Mouse (Mus musculus) lung, postnatal 0 days (tissue): ENCODE results near the gene Csf3r. TPM values are rescaled to one million over a fixed set of nuclear protein-coding genes. Genes with fewer than 3 reads are reported as not detected.

Experiments
- ATAC-seq: fragments of 200-750 bp; cut with Nextera tagmentation; 2 replicates; pipeline ENCODE4 v1.8.0; 2017; ENCODE audit warnings: moderate library complexity
- DNase-seq: peaks from one replicate; pipeline ENCODE4 v3.0.0-alpha.2; 2016; ENCODE audit warnings: low spot score
- H3K27ac ChIP-seq: fragments of 300-500 bp; sonication (generic); 2 replicates; pipeline ENCODE4 v1.5.1; 2014; ENCODE audit warnings: antibody characterized with exemption, mild to moderate bottlenecking, low read length, mixed read lengths
- H3K27me3 ChIP-seq: fragments of 300-500 bp; sonication (generic); replicated peaks from 2 replicates; pipeline ENCODE4 v1.6.1; 2014; ENCODE audit warnings: low read length, mixed read lengths; ENCODE audit not compliant: insufficient read depth
- H3K36me3 ChIP-seq: fragments of 300-500 bp; sonication (generic); 2 replicates; pipeline ENCODE4 v1.6.1; 2014; ENCODE audit warnings: low read length, mixed read lengths; ENCODE audit not compliant: insufficient read depth
- H3K4me1 ChIP-seq: fragments of 300-500 bp; sonication (generic); 2 replicates; pipeline ENCODE4 v1.6.1; 2014; ENCODE audit warnings: antibody characterized with exemption, low read depth, low read length, mixed read lengths; ENCODE audit not compliant: insufficient read depth
- H3K4me2 ChIP-seq: fragments of 300-500 bp; sonication (generic); replicated peaks from 2 replicates; pipeline ENCODE4 v1.6.1; 2014; ENCODE audit warnings: low read depth, mild to moderate bottlenecking, low read length, moderate library complexity, mixed read lengths
- H3K4me3 ChIP-seq: fragments of 300-500 bp; sonication (generic); 2 replicates; pipeline ENCODE4 v1.5.1; 2014; ENCODE audit warnings: low read depth, low read length
- H3K9ac ChIP-seq: fragments of 300-500 bp; sonication (generic); replicated peaks from 2 replicates; pipeline ENCODE4 v1.6.1; 2014; ENCODE audit warnings: low read depth, mild to moderate bottlenecking
- H3K9me3 ChIP-seq: fragments of 300-500 bp; sonication (generic); 2 replicates; pipeline ENCODE4 v1.6.1; 2016; ENCODE audit warnings: low read length, mixed read lengths
- CTCF ChIP-seq: IDR thresholded peaks from 2 replicates; pipeline ENCODE4 v1.5.1; 2016; ENCODE audit warnings: antibody characterized with exemption, mild to moderate bottlenecking
- EP300 ChIP-seq: IDR thresholded peaks from 2 replicates; pipeline ENCODE4 v1.6.1; 2016; ENCODE audit warnings: antibody characterized with exemption, mild to moderate bottlenecking, control low read depth
- WGBS: fragments of 180-500 bp; shearing (Covaris S2); extraction: QIAGEN DNeasy Blood & Tissue Kit; methylation state at CpG from one replicate; pipeline ENCODE4 v1.1.7; 2014; 5-methylcytosine and 5-hydroxymethylcytosine counted together
- polyA plus RNA-seq: library from polyadenylated mRNA; unstranded; fragments of >200 nt; fragmentation: Nextera tagmentation; extraction: Ambion mirVana; gene quantifications from 2 replicates; pipeline ENCODE4 v1.2.1, GENCODE M21; 2015

The Csf3r gene
- polyA plus RNA-seq, 1 experiment from 2014 or later, result 3.4 TPM

DNA sequence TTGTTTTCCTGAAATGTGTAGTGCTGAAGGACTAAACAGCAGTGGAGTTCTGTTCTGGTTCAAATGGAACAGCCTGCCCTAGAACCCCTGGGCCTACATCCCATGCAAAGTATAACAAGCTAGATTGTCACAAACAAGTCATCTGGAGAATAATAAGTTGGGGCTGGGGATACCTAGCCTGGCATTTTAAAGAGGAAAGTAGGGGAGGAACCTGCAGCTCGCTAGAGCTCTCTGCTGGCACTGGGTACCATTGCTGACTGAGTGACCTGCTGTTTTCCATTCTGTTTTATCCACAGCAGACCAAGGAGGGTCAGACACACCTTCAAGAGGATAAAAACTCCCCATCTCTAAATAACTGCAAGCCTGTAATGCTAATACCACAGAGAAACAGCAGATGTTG is 38.5 kb downstream of the Csf3r start:
- H3K9ac ChIP-seq, result no peak overlapping the region
- no peak for DNase-seq
- no peaks in the 10 kb centered on the region for H3K27me3 ChIP-seq
- no peaks in the 10 kb centered on the region for H3K9me3 ChIP-seq
- no peak overlapping the region for H3K4me3 ChIP-seq
- no peak overlapping the region for H3K27ac ChIP-seq
- H3K4me2 ChIP-seq, result no peak overlapping the region
- H3K4me1 ChIP-seq, result 0 out of 2 replicates have a peak, but pooled peaks cover 3% of the 10 kb centered on the region
- no peak for TF ChIP-seq CTCF
- TF ChIP-seq EP300, result no peak
- ATAC-seq, result no peak
- H3K36me3 ChIP-seq, result no peaks in the 10 kb centered on the region
- 46% methylated on average over 1 of the region's 1 CpGs for WGBS

DNA sequence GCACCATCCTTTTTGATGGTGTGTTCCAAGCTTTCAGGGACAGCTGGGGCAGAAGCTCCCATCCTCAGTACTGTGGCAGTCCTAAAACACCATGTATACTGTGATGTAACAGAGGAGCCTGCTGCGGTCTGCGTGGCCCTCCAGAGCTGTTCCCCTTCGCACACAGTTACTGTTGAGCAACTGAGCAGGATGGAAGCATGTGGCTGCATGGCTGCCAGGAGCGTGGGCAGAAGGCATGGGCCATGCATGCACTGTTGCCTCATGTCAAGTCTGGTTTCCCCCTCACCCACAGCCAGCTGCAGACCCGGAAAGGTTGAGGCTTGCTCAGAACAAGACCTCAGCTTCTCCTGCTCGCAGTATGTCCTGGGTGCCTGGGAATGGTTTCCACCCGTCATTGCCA is 40.9 kb downstream of the Csf3r start:
- no peaks in the 10 kb centered on the region for H3K36me3 ChIP-seq
- ATAC-seq (no peak), DNase-seq (no peak)
- H3K4me1 ChIP-seq, result no peaks in the 10 kb centered on the region
- WGBS, result 78% methylated on average over 7 of the region's 7 CpGs
- H3K27me3 ChIP-seq, result no peaks in the 10 kb centered on the region
- H3K4me2 ChIP-seq, result no peak overlapping the region
- H3K27ac ChIP-seq, result no peak overlapping the region
- TF ChIP-seq EP300, result no peak
- TF ChIP-seq CTCF, result no peak
- H3K9ac ChIP-seq, result no peak overlapping the region
- no peak overlapping the region for H3K4me3 ChIP-seq
- H3K9me3 ChIP-seq, result no peaks in the 10 kb centered on the region

DNA sequence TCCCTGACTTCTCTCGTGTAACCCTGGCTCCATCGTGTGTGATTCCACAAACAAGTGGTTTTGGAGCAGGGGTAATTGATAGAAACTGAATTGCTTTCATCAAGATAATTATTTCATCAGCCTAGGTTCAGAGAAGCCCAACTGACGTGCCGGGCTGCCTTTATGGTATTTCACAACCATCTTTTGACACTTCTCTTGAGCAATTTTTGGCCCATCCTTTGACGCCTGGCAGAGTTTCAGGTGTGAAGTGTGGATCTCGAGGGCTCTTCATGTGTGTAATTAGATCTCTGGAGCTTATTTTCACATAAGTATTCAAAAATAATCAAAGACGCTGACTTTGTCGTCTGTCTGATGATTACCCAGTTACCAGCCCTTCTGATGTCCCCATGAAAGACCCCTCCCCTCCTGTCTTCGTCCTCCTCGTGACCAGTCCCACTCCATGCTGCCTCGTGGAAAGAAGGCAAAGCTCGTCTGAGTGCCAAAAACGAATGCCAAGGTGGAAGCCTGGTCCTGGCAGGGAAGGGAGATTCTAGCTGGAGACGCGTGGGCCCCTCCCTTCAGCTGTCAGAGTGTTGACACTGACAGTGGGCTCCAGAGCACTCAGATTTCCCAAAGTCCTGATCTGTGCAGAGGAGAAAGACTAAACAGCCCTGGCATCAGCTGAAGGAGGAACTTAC is 43.2 kb downstream of the Csf3r start:
- no peak overlapping the region for H3K4me2 ChIP-seq
- H3K4me1 ChIP-seq, result no peaks in the 10 kb centered on the region
- no peak overlapping the region for H3K9ac ChIP-seq
- peak; percentile 65 for DNase-seq
- no peak overlapping the region for H3K27ac ChIP-seq
- TF ChIP-seq CTCF (no peak), EP300 (peak; percentile 85)
- ATAC-seq, result peak; percentile 70
- no peaks in the 10 kb centered on the region for H3K27me3 ChIP-seq
- 34% methylated on average over 15 of the region's 15 CpGs for WGBS
- no peaks in the 10 kb centered on the region for H3K36me3 ChIP-seq
- no peaks in the 10 kb centered on the region for H3K9me3 ChIP-seq
- H3K4me3 ChIP-seq, result no peak overlapping the region

DNA sequence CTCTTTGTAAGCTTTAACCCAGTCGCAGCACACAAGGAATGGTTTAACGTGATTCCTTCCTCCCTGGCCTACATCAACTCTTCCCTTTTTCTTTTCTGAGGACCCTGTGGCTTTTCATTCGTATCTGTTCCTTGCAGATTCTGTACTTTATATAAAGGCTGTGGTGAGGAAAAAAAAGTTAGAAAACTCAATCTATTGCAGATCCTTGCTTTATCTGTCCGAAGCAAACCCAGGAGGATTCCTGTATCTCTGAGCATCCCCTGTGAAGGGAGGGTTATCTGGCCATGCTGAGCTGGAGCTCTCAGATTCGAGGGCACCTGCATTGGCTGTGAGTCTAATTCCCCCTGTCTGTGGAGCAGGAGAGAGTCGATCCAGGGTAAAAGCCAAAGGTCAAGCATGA is 44.5 kb downstream of the Csf3r start:
- Histone ChIP-seq H3K4me1 (no peaks in the 10 kb centered on the region), H3K9ac (no peak overlapping the region), H3K27me3 (no peaks in the 10 kb centered on the region), H3K4me3 (no peak overlapping the region), H3K36me3 (no peaks in the 10 kb centered on the region), H3K27ac (no peak overlapping the region), H3K9me3 (no peaks in the 10 kb centered on the region), H3K4me2 (no peak overlapping the region)
- DNase-seq (no peak), ATAC-seq (no peak)
- 88% methylated on average over 6 of the region's 6 CpGs for WGBS
- TF ChIP-seq CTCF (no peak), EP300 (no peak)

DNA sequence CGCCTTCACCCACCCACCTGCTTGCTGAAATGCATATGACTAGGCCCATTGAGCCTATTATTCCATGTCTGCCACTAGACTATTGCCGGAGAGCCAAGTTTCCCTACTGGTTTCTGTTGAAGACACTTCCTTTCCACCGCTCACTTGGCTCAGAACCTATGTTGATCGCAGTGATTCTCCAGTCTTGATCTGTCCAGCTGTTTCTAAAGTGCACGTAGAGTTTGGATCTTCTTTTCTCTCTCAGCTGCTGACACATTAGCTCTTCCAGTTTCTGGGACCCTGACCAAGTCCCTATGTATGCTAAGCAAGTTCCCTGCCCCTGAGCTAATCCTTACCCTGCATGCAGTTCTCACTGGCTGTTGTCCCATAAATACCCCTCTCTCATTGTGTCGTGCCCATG is 53.5 kb downstream of the Csf3r start:
- H3K4me1 ChIP-seq, result no peaks in the 10 kb centered on the region
- WGBS, result 64% methylated on average over 6 of the region's 6 CpGs
- H3K9me3 ChIP-seq, result no peaks in the 10 kb centered on the region
- no peak overlapping the region for H3K27ac ChIP-seq
- TF ChIP-seq CTCF, result no peak
- no peak for TF ChIP-seq EP300
- H3K4me2 ChIP-seq, result no peak overlapping the region
- no peaks in the 10 kb centered on the region for H3K27me3 ChIP-seq
- ATAC-seq (peak; percentile 64), DNase-seq (peak; percentile 71)
- no peak overlapping the region for H3K9ac ChIP-seq
- H3K4me3 ChIP-seq, result no peak overlapping the region
- no peaks in the 10 kb centered on the region for H3K36me3 ChIP-seq

DNA sequence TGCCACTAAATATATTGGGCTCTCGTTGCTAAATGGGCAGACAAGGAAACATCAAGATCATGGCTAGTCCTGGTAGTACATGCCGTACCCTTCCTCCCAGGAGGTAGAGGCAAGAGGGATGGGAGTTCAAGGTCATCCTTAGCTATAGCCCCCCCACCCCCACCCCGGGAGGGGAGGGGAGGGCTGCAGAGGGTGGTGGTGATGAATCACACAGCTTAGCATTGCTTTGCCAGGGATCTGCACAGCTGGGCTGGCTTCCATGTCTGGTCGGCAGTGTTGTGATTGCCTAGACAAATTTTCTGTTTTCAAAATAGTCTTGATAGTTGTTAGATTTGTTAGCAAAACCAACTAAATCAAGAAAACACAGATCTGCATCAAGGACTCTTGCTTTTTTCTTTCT is 54.9 kb downstream of the Csf3r start:
- ATAC-seq (no peak), DNase-seq (no peak)
- Histone ChIP-seq H3K36me3 (no peaks in the 10 kb centered on the region), H3K9ac (no peak overlapping the region), H3K27ac (no peak overlapping the region), H3K4me3 (no peak overlapping the region), H3K9me3 (no peaks in the 10 kb centered on the region), H3K4me2 (no peak overlapping the region), H3K4me1 (no peaks in the 10 kb centered on the region), H3K27me3 (no peaks in the 10 kb centered on the region)
- TF ChIP-seq CTCF (no peak), EP300 (no peak)
- 59% methylated on average over 4 of the region's 4 CpGs for WGBS

DNA sequence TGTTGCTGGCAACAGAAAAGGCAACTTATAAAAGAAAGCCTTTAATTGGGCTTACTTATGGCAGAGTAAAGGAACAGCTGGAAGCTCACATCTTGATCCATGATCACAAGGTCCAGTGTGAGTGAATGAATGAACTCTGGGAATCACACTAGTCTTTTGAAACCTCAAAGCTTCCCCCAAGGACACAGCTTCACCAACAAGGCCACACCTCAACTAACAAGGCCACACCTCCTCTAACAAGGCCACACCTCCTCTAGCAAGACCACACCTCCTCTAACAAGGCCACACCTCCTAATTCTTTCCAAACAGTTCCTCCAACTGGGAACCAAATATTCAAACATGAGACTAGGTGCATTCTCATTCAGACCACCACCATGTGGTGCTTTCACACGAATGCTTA is 57.3 kb downstream of the Csf3r start:
- ATAC-seq, result no peak
- no peaks in the 10 kb centered on the region for H3K27me3 ChIP-seq

More for the DNA sequence above, 57.3 kb downstream of the Csf3r start:
- Histone ChIP-seq H3K9ac (no peak overlapping the region), H3K36me3 (no peaks in the 10 kb centered on the region), H3K4me1 (no peaks in the 10 kb centered on the region), H3K9me3 (no peaks in the 10 kb centered on the region), H3K27ac (no peak overlapping the region), H3K4me3 (no peak overlapping the region), H3K4me2 (no peak overlapping the region)
- DNase-seq, result no peak
- WGBS, result 96% methylated on average over 1 of the region's 1 CpGs
- TF ChIP-seq CTCF, result no peak
- TF ChIP-seq EP300, result no peak
